Mouse (Mus musculus): Measurements from ENCODE around the gene Gm36210.
A peak's percentile ranks its signal among the peaks of the same experiment; 100 is the strongest.

GRCm38 (mm10) chr7:4934160-4934914, 28.0 kb upstream of the Gm36210 start:
- TF ChIP-seq CTCF (IDR thresholded peaks at IDR 0.05; ENCODE audit: low read depth) = peak; percentile 37
- TF ChIP-seq EP300 (IDR thresholded peaks at IDR 0.05; ENCODE audit: low read depth) = no peak

All from liver, embryonic 14.5 days (tissue).